Mouse (Mus musculus) heart, postnatal 0 days (tissue): ENCODE measurements around the gene D630023F18Rik.

Experiments used
- CTCF ChIP-seq: IDR thresholded peaks from 2 replicates; pipeline ENCODE4 v1.5.1; 2016; ENCODE audit warnings: antibody characterized with exemption, control low read depth, low read depth
- EP300 ChIP-seq: IDR thresholded peaks from 2 replicates; pipeline ENCODE4 v1.6.1; 2016; ENCODE audit warnings: antibody characterized with exemption, low read depth

DNA sequence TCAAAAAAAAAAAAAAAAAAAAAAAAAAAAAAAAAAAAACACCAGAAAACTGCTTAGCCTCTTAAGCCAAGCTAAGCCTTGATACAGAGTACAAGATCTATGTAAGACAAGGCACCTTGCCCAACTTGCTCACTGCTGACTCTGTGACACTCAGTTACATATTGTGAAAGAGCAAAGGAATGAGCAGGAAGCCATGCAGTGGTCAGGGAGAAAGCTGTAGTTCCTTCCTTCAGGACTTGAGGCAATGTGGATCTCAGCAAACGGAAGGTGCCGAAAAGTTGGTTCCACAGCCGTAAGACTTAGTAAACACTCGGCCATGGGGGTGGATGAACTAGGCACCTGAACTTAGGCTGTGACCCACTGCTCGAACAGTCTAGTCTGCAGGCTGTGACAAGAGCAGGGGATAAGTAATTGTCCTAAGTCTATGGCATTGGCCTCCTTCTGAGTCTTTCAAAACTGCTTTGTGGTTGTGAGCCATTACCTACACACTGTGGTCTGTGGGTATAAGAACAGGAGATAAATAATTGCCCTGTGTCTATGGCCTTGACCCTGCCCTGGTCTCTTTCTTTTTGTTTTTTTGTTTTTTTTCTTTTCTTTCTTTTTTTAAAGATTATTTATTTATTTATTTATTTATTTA lies 9.4 kb downstream of the D630023F18Rik start:
- TF ChIP-seq CTCF (no peak), EP300 (no peak)
